Mouse (Mus musculus): ENCODE measurements around the gene Bcas3.

Gene Bcas3

GRCm38 (mm10) chr11:85379091-85379490 lies 26.1 kb downstream of the Bcas3 start:
- no peak for DNase-seq (ENCODE audit: low read depth, low spot score)

DNA sequence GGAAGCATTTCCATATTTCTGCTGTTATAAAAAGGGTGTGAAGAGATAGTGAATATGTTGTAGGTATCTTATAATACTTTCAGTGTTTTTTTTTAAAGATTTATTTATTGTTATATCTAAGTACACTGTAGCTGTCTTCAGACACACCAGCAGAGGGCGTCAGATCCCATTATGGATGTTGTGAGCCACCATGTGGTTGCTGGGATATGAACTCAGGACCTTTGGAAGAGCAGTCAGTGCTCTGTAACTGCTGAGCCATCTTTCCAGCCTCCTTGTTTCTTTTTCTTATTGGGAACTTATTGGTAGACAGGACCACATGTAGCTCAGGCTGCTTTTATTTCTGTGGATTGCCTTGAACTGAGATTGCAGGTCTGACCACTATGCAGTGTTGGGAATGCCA lies 27.1 kb downstream of the Bcas3 start:
- DNase-seq (ENCODE audit: low read depth, low spot score): no peak

DNA sequence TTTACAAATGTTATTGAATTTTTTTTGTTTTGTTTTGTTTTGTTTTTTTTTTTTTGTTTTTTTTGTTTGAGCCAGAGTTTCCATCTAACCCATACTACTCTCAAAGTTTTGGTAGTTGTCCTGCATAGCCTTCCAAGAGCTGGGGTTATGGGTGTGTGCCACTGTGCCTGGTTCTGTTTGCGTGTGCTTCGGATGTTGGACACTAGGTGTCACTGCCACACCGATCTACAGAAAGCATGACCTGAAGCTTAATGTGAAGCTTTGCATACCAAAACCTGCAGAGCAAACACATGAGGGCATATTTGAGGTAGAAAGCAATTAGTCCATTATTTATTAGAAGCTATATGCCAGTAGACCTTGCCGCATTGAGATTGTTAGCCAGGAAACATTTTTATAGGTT lies 29.1 kb downstream of the Bcas3 start:
- peak; percentile 68 for DNase-seq (ENCODE audit: low read depth, low spot score)

GRCm38 (mm10) chr11:85383975-85384821 lies 31.2 kb downstream of the Bcas3 start:
- DNase-seq (ENCODE audit: low read depth, low spot score): no peak

- DNase-seq (ENCODE audit: low read depth, low spot score): no peak
These were observed 39.4 kb downstream of the Bcas3 start for GRCm38 (mm10) chr11:85392179-85392863.

GRCm38 (mm10) chr11:85392864-85393220 lies 39.9 kb downstream of the Bcas3 start:
- no peak for DNase-seq (ENCODE audit: low read depth, low spot score)

DNA sequence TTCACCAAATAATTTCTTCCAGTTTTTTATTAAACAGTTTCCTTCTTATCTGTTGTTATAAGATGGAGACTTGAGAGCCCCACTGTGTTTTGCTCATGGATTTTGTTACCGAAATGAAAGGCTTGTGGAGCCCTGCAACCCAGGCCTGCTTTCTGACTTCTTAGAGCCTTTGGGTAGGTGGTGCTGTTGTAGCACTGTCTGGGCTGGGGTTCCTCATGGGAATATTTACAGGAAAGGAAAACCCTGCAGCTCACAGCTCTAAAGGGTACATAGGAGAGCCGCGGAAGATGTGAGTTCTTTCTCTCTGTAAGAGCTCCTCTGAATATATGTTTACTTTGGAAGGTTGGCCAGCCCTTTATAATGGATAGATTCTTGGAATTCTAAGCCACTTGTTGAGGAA lies 41.0 kb downstream of the Bcas3 start:
- DNase-seq (ENCODE audit: low read depth, low spot score): no peak

DNA sequence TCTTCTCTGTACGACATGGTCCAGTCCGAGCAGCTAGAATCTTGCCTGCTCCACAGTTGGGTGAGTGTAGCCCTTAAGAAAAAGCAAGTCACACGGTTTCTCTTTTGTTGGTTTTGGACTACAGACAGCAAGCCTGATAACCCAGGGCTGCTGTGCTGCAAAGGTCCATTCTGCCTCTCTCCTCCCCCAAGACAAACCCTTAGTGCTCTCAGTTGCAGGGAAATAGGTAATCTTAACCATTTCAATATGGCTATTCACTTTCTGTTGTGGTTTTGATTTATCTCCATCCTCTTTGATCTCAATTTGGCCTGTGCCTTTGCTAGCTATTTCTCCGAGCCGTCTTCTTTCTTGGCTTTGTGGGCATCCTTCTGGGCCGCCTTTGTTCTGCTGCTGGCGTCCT lies 42.4 kb downstream of the Bcas3 start:
- DNase-seq (ENCODE audit: low read depth, low spot score): no peak

GRCm38 (mm10) chr11:85406531-85406930 lies 53.6 kb downstream of the Bcas3 start:
- DNase-seq (ENCODE audit: low read depth, low spot score): no peak

DNA sequence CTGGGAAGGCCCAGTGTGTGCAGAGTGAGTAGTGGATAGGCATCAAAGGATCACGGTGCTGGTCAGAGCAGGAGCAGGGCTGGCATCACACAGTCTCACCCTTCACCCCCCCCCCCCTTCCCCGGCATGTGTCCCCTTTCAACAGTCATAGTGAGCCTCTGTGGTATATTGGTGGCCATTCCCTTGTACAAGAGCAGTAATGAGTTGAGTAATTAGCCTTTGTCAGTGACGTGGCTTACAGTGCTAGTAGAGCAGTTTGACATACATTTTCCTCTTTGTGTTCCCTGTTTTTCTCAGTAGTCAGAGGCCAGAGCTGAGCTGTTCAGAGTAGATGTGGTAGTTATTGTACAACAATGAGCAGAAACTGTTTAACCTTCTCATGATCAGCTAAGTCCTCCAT lies 54.7 kb downstream of the Bcas3 start:
- peak; percentile 30 for DNase-seq (ENCODE audit: low read depth, low spot score)

GRCm38 (mm10) chr11:85412319-85412718 lies 59.4 kb downstream of the Bcas3 start:
- no peak for DNase-seq (ENCODE audit: low read depth, low spot score)

GRCm38 (mm10) chr11:85414476-85414875 lies 61.5 kb downstream of the Bcas3 start:
- DNase-seq (ENCODE audit: low read depth, low spot score): no peak

DNA sequence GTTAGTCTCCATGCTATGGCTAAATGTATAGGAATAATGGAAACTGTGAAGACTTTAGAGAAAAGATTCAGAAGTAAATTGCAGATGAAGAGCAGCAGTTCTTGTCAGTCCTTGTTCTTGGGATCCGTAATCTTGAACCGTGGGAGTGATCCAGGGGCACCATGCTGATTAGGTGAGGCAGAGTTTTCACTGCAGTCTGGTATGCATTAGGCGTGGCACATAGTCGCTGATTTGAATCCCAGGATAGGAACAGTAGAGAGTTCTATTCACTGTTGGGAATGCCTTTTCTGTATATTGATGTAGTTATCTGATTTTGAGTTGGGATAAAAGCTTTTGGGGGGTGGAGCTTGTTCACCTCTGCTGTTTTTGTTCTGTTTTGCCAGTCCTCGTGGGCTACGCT lies 74.4 kb downstream of the Bcas3 start:
- no peak for DNase-seq (ENCODE audit: low read depth, low spot score)

- DNase-seq (ENCODE audit: low read depth, low spot score): no peak
These were observed 75.3 kb downstream of the Bcas3 start for GRCm38 (mm10) chr11:85428227-85428626.

- DNase-seq (ENCODE audit: low read depth, low spot score): peak; percentile 8
These were observed 77.9 kb downstream of the Bcas3 start for GRCm38 (mm10) chr11:85430743-85431448.

DNA sequence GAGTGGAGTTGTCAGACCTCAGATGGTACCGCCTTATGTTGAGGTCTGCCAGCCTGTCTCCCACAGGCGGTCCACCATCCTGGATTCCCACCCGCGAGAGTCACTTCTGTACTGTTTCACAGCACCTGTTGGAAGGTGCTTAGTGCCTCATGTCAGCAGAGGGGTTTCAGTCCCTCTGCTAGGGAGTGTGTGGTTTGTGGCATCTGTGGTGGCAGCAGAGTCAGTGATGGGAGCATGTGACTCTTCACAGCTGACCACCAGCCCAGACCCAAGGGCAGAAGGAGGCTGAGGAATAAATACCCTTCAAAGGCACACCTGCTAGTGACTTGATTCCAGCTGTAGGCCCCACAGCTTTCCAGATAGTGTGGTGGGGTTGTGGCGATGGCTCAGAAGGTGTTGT lies 94.4 kb downstream of the Bcas3 start:
- DNase-seq (ENCODE audit: low read depth, low spot score): no peak

GRCm38 (mm10) chr11:85453598-85454304 lies 100.8 kb downstream of the Bcas3 start:
- DNase-seq (ENCODE audit: low read depth, low spot score): peak; percentile 39

GRCm38 (mm10) chr11:85454305-85454682 lies 101.3 kb downstream of the Bcas3 start:
- DNase-seq (ENCODE audit: low read depth, low spot score): no peak

- DNase-seq (ENCODE audit: low read depth, low spot score): no peak
These were observed 108.6 kb downstream of the Bcas3 start for GRCm38 (mm10) chr11:85461536-85461935.

- DNase-seq (ENCODE audit: low read depth, low spot score): peak; percentile 35
These were observed 116.6 kb downstream of the Bcas3 start for GRCm38 (mm10) chr11:85469526-85469925.

DNA sequence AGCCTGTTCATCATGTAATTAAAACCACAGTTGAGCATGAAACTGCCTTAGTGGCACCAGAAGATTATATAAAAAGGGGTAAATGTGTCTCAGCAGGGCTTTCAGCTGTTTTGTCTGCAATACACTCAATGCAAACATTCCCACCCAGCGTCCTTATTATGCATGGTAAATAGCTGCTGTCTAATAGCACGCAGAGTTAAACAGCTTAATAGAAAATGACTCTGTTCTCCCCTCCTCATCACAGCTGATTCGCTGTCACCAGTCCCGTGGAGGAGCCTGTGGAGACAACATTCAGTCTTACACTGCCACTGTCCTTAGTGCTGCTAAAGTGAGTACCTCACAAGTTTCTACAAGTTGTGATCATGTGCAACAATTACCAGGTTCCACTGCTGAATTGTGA lies 117.5 kb downstream of the Bcas3 start:
- no peak for DNase-seq (ENCODE audit: low read depth, low spot score)

- no peak for DNase-seq (ENCODE audit: low read depth, low spot score)
These were observed 121.4 kb downstream of the Bcas3 start for GRCm38 (mm10) chr11:85474326-85474725.

Measured in CD4-positive helper T cell, adult 2 months (primary cell).